Mouse (Mus musculus): ENCODE results near the gene Kcnmb1.

Kcnmb1 gene

DNA sequence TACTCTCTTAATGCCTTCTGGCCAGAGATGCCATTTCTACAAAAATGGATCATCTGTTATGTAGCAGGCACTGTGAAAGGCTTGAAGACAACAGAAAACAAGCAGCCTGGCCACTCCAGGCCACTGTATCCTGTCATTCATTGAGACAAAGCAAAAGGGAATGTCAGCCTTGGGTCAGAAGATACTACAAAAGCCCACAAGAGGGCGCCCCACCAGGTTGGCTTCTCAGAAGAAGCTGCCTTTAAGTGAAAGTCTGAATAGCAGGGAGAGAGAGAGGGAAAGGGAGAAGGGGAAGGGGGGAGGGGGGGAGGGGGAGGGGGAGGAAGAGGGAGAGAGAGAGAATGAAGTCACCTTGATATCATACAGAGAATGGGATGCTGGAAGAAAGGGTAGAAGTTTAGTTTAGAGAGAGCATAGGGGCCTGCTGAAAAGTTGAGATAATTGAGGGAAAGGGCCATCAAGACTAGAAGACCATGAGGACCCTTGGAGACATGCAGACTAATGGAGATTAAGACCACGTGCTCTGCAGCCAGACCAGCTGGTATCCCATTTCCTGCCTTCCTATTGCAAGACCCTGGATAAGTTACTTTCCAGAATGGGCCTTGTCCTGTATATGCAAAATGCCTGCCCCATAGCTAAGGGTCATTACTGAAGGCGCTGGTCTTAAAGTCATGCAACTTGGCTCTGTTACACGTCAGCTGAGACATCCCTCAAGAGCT, 18.6 kb upstream of the Kcnmb1 start:
- no peak for DNase-seq (ENCODE audit: low read depth, low spot score)

DNA sequence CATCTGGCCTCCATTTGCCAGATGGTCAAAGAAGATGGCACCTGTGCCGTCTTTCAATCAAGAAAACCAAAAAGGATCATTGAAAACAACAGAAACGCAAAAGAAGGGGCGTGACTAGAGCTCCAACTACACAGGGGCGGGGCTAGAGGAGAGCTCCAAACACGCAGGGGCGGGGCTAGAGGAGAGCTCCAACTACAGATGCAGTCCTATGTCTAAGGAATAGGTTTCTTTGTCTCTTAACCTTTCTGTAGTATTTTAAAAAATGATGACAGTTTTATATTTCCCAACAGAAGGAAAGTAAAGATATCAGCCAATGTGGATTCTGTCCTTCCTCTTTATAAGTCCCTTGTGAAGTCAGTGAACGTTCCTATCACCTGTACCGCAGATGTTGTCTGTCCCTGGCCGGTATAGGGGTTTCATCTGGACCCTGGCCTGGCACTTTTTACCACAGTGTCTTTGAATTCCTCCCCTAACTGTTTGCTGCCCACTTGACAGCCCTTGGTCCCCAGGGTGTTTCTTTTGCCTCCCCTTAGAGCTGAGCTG, 18.0 kb upstream of the Kcnmb1 start:
- no peak for DNase-seq (ENCODE audit: low read depth, low spot score)

DNA sequence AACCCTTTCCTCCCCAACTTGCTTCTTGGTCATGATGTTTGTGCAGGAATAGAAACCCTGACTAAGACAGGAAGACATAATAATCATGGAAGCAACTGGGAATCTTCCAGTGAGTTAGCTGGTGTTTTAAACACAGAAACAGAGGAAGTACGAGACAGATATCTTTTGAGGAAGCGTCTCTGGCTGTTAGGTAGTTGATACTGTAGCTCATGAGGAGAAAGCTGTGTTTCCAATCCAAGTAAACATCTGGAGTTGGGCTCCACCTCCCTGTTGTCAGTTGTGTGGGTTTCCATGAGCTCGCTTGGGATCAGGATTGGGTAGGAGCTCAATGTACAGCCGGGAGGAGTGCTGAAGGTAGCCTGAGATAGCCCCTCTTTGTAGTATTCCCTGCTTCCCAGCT, 16.3 kb upstream of the Kcnmb1 start:
- no peak for DNase-seq (ENCODE audit: low read depth, low spot score)

DNA sequence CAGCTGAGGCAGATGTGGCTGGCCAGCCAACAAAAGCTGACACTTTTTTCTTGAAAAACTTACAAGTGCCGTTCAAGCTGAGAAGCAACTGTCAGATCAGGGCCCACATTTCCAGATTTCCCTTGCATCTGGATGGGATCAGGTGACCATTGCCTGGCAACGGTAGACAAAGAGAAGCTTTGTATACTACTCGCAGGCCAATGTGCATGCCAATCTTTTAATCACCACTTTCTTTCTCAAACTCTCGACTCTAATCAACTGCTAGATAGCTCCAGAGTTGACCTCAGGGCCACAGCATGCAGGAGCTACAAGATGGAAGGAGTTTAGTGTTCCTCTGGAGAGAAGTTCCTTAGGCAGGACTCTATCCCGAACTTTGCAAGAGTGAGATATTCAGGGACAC, 11.7 kb upstream of the Kcnmb1 start:
- DNase-seq (ENCODE audit: low read depth, low spot score): no peak

DNA sequence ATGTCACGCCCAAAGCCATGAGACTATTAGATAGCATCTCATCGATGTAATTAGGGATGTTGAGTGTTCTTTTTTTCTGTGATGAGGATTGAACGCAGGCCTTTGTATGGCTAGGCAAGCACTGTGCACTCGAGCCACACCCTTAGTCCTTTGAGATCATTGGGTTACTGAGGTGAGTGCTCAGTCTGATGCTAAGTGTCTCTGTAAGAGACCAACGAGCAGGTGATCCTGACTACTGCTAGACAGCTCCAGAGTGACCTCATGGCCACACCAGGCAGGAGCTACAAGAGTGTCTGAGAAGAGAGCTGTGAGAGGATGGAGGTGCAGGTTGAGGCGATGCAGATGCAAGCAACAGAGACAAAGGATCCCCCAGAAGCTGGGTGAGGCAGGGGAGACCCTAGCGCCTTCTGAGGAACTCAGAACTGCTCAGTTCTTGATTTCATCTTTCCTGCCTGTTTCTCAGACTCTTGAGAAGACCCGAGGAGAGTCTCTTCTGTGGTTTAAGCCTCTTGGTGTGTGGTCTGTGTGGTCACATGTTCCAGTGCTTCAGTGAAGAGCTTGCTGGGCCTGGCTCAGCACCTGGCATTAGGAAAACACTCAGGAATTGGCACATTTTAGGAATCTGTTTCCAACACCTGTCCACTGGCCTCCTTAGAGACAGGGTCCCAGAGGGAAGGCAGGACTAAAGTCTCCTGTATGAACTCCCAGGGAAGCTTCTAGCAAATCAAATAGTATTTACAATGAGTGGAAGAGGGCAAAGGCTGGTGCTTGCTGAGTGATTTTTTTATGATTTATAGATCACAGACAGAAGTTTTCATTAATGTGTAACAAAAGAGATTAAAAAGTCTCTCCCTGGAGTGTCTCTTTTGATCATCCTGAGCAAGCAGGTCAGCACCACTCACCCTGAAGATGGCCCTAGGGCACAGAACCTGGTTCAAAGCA, 10.9 kb upstream of the Kcnmb1 start:
- DNase-seq (ENCODE audit: low read depth, low spot score): no peak

DNA sequence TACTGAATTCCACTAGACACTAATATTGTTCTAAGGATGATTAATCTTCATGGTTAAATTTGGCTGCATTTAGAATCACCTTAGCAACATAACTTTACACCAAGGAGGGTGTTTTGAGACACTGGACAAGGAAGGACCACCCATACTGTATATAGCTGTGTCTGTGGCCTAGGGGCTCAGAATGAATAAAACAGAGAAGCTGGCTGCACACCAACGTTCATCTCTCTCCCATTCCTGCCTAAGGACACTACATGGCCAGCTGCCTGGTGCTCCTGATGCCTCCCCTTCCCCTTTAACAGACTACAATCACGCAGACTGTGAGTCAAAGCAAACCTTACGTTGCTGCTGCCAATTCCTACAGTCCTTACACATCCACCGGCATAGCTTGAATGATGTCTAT, 6.8 kb upstream of the Kcnmb1 start:
- no peak for DNase-seq (ENCODE audit: low read depth, low spot score)

DNA sequence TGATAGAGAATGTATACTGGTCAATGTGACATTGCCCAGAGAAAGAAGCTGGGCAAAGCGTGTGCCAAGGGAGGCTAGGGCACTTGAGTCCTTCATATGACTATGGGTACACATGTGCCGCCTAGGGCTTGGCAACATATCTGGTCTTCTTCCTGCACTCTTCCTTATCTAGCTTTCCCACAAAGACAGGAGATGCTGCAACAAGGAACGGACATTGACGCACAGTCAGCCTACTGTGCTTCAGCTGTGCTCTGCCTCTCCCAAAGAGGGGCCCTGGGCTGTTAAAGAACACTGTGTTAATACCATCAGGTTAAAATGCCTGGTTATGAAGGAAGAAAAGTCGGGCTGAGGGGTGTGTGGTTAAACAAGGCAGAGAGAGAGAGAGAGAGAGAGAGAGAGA, 6.2 kb upstream of the Kcnmb1 start:
- no peak for DNase-seq (ENCODE audit: low read depth, low spot score)

GRCm38 (mm10) chr11:33957595-33957994, 5.2 kb upstream of the Kcnmb1 start:
- no peak for DNase-seq (ENCODE audit: low read depth, low spot score)

- no peak for DNase-seq (ENCODE audit: low read depth, low spot score)
Observed at GRCm38 (mm10) chr11:33958713-33959112, 4.1 kb upstream of the Kcnmb1 start.

DNA sequence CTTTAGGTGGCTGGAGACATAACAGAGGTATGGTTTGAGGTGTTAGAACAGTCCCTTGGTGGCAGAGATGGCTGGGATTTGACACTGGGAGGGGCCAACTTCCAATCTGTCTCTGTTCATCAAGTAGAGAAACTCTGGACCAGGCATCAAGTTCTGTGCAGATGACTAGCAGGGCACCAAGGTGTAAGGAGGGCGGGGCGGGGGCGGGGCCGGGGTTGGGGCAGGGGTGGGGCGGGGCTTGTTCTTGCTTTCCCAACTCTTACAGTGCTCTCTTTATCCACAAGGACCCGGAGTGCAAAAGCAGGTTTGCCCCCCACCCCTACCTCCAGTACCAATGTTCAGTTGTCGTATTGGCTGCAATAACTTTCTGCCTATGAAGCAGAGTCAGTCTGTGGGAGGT, 635 bp upstream of the Kcnmb1 start:
- DNase-seq (ENCODE audit: low read depth, low spot score): no peak

GRCm38 (mm10) chr11:33965380-33965779, 2.6 kb downstream of the Kcnmb1 start:
- DNase-seq (ENCODE audit: low read depth, low spot score): no peak

DNA sequence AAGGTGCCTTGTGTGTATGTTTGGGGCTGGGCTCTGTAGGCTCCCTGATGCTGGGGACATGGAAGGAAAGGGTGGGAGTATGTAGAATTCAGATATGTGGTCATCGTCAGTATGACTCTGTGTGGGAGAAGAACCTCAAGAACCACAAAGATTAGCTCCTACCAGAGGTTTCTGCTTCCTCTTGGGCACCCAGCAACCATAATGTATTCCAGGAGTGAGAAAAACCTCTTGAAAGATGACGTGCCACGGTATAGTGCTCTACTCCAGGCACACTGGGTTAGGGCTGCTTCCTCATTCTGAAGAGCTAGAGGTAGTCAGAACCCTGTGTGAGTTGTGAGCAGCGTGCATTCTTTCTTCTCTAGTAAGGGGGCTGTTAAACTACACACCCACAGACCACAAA, 4.9 kb downstream of the Kcnmb1 start:
- no peak for DNase-seq (ENCODE audit: low read depth, low spot score)

DNA sequence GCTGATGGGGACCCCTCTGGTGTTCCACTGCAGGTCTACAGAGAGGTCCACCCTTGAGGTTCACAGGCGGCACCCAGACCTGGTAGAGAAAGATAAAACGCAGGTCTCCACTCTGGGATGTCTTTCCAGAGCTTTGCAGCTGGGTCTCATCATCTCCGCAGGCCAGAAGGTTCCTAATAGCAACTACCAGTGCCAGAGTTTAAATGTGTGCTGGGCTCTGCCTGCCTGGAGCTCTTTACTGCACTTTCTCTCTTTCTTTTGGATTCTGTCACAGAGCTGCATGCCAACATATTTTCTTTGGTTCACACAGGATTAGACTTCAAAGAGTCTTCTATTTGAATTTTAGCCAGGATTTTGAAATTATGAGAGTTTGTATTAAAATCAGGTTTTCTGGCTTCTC, 6.4 kb downstream of the Kcnmb1 start:
- no peak for DNase-seq (ENCODE audit: low read depth, low spot score)

DNA sequence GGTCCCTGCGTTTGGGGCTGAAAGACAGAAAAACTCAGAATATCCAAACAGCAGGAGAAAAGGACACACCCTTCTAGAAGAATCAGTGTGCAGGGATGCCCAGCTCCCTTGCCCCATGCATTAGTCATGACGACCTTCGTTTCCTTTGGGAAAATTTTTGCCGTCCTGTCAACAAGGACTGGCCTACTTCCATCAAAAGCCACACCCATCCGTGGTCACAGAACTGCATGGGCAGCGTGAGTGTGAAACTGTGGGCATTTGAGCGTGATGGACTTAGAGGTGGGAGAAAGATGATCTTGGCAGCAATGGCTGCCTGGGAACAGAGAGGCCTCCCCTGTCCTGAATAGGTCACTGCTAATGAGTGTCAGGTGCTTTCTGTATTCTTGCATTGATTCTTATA, 9.3 kb downstream of the Kcnmb1 start:
- DNase-seq (ENCODE audit: low read depth, low spot score): no peak

DNA sequence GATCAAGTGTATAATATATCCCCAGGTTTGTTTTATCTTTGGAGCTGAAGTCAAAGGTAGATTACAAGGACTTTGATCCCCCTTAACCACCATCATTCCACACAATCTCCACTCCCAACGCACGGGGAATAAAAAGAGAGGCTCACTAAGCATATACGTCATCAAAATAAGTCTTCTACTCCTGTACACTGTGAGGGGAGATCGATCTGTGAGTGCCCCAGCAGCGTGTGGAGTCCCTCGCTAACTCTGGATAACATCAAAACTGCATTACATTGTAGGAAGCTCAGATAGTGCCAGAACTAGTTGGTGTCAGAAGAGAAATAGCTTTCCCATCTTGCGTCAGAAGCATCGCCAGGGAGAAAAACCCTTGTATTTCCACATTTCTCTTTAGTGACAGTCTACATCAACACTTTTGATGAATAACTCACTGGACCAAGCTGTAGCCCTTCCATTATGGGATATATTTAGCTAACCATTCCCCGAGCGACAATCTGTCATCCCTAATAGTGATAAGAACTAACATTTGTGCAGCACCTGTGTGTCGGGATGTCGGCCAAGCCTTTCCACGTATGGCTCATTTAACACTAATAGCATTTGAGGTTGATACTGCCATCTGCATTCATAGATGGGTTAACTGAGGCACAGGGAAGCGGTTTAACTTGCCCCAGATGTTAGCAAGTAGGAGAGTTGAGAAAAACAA, 11.7 kb downstream of the Kcnmb1 start:
- DNase-seq (ENCODE audit: low read depth, low spot score): no peak

DNA sequence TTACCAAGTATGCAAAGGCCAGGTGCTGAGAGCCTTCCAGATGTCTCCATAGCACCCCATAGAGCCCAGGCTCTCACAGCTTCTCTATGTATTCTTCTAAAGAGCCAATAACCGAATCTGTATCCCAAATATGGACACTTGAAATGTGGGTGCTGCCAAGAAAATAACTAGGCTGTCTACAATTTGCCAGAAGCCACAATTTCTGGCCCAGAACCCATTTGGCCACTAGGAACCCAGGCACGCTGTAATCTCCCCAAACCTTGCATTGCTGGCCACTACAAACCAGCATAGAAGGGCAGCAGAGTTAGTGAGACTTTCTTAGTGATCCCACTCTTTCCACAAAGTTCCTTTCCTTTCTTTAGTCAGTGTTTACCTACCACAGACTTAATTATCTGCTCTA, 12.3 kb downstream of the Kcnmb1 start:
- no peak for DNase-seq (ENCODE audit: low read depth, low spot score)

GRCm38 (mm10) chr11:33980146-33980545, 17.3 kb downstream of the Kcnmb1 start:
- no peak for DNase-seq (ENCODE audit: low read depth, low spot score)

DNA sequence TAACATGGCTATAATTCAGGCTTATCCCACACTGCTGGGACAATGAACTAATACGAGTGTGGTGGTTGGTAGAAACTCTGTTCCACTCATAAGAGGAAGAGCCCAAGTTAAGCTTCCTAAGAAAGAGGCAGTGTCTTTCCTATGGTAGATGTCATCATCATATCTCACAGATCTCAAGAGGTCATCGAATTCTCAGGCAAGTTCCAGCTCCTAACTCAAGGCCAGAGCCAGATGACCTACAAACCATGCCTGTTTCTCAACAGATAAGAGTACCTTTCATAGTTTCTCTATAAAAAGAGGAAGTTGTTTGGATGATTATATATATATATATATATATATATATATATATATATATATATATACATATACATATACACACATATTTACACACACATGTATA, 23.7 kb downstream of the Kcnmb1 start:
- no peak for DNase-seq (ENCODE audit: low read depth, low spot score)

DNA sequence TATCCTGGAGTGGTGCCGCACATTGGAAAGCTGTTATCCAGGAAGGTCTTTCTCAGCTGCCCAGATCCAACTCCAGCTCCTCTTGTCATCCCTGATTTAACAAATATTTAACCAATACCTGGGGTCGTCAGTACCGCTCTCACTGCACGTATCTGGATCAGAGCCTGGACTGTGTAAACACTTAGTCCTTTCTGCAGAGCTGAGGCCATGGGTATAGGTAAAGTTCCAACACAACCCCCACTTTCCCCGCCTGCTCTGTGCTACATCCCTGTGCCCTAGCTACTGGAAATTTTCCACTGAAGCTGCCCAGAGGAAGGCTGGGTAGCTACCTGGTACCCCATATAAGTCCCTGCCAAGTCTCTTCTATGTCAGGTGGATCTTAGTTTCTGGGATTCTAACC, 27.2 kb downstream of the Kcnmb1 start:
- DNase-seq (ENCODE audit: low read depth, low spot score): no peak

- no peak for DNase-seq (ENCODE audit: low read depth, low spot score)
Observed at GRCm38 (mm10) chr11:33992938-33993337, 30.1 kb downstream of the Kcnmb1 start, which contains the start of gene Kcnip1. Gene Kcnip1 (minus strand): TSS chr11:33993152.

- no peak for DNase-seq (ENCODE audit: low read depth, low spot score)
Observed at GRCm38 (mm10) chr11:33993496-33993895, 30.7 kb downstream of the Kcnmb1 start.

GRCm38 (mm10) chr11:33998244-33998643, 35.4 kb downstream of the Kcnmb1 start:
- DNase-seq (ENCODE audit: low read depth, low spot score): no peak
